10 mouse cellular contexts compared by ENCODE assay signal in genomic region chr1:184679416-184679965, GRCm38 (mm10).
"Had no signal": no experiment of that assay in that cellular context is flagged by ENCODE, and none has a peak within 500 bp of the region (broad histone marks: within the 10 kb centered on the region; RNA-seq: fewer than 3 reads in every experiment).

No protein-coding gene starts in this region.

- ATAC-seq: lung, postnatal 0 days had no signal

- H3K9ac ChIP-seq: liver, embryonic 15.5 days had no signal

- H3K4me2 ChIP-seq: liver, embryonic 11.5 days; liver, embryonic 15.5 days had no signal

- DNase-seq: kidney, postnatal 25 days; lung, adult 2 months; lung, postnatal 36 days; thymus, adult 18-20 months; thymus, postnatal 14 days had no signal

- H3K4me3 ChIP-seq: left cerebral cortex, adult 2 months; limb, embryonic 10.5 days; liver, embryonic 15.5 days had no signal

- H3K36me3 ChIP-seq: limb, embryonic 10.5 days; liver, embryonic 15.5 days had no signal

- H3K4me1 ChIP-seq: limb, embryonic 10.5 days had no signal

- H3K9me3 ChIP-seq: limb, embryonic 10.5 days; liver, embryonic 15.5 days had no signal

- H3K27ac ChIP-seq: left cerebral cortex, adult 2 months; limb, embryonic 10.5 days; liver, embryonic 15.5 days had no signal
